Mouse (Mus musculus) forebrain, embryonic 11.5 days (tissue): ENCODE measurements around the gene Cnga3. TPM values are rescaled to one million over a fixed set of nuclear protein-coding genes. Genes with fewer than 3 reads are reported as not detected.

Experiments
- ATAC-seq: fragments of 200-750 bp; cut with Nextera tagmentation; replicated peaks from 2 replicates; pipeline ENCODE4 v1.8.0; 2017; ENCODE audit warnings: moderate TSS enrichment; ENCODE audit not compliant: low FRiP score
- DNase-seq: peaks from one replicate; pipeline ENCODE4 v3.0.0-alpha.2; 2017; ENCODE audit warnings: low spot score
- H3K27ac ChIP-seq: fragments of 300-500 bp; sonication (generic); 2 replicates; pipeline ENCODE4 v1.5.1; 2014; ENCODE audit warnings: low read depth, low read length
- H3K27me3 ChIP-seq: fragments of 300-500 bp; sonication (generic); 2 replicates; pipeline ENCODE4 v1.6.1; 2014; ENCODE audit warnings: mild to moderate bottlenecking, low read length, mixed read lengths; ENCODE audit not compliant: control insufficient read depth, insufficient read depth
- H3K36me3 ChIP-seq: fragments of 300-500 bp; sonication (generic); 2 replicates; pipeline ENCODE4 v1.6.1; 2014; ENCODE audit warnings: mild to moderate bottlenecking, low read length, moderate library complexity, mixed read lengths; ENCODE audit not compliant: control insufficient read depth, insufficient read depth
- H3K4me1 ChIP-seq: fragments of 300-500 bp; sonication (generic); replicated peaks from 2 replicates; pipeline ENCODE4 v1.6.1; 2014; ENCODE audit warnings: low read length, mixed read lengths; ENCODE audit not compliant: control insufficient read depth, insufficient read depth
- H3K4me2 ChIP-seq: fragments of 300-500 bp; sonication (generic); 2 replicates; pipeline ENCODE4 v1.6.1; 2014; ENCODE audit warnings: low read depth, mild to moderate bottlenecking, low read length, moderate library complexity, mixed read lengths; ENCODE audit not compliant: severe bottlenecking
- H3K4me3 ChIP-seq: fragments of 300-500 bp; sonication (generic); 2 replicates; pipeline ENCODE4 v1.5.1; 2014; ENCODE audit warnings: low read depth, low read length
- H3K9ac ChIP-seq: fragments of 300-500 bp; sonication (generic); 2 replicates; pipeline ENCODE4 v1.6.1; 2014; ENCODE audit warnings: low read length
- H3K9me3 ChIP-seq: fragments of 300-500 bp; sonication (generic); 2 replicates; pipeline ENCODE4 v1.6.1; 2016; ENCODE audit warnings: low read length, mixed read lengths; ENCODE audit not compliant: control insufficient read depth
- WGBS: fragments of 180-500 bp; shearing (Covaris S2); extraction: QIAGEN DNeasy Blood & Tissue Kit; methylation state at CpG from one replicate; pipeline ENCODE4 v1.1.7; 2014; 5-methylcytosine and 5-hydroxymethylcytosine counted together
- polyA plus RNA-seq: library from polyadenylated mRNA; unstranded; fragments of >200 nt; fragmentation: Nextera tagmentation; extraction: Ambion mirVana; gene quantifications from 2 replicates; pipeline ENCODE4 v1.2.1, GENCODE M21; 2014

Cnga3 gene
- polyA plus RNA-seq, 1 experiment from 2014 or later = not detected

- 89% methylated on average over 8 of the region's 8 CpGs for WGBS
- Histone ChIP-seq H3K36me3 (no peaks in the 10 kb centered on the region), H3K9me3 (no peaks in the 10 kb centered on the region), H3K4me2 (no peak overlapping the region), H3K27me3 (no peaks in the 10 kb centered on the region), H3K4me3 (no peak overlapping the region), H3K9ac (no peak overlapping the region), H3K27ac (no peak overlapping the region), H3K4me1 (no peaks in the 10 kb centered on the region)
- DNase-seq (no peak), ATAC-seq (no peak)
Measured at GRCm38 (mm10) chr1:37308021-37308742, 93.9 kb downstream of the Cnga3 start.

- no peak overlapping the region for H3K4me3 ChIP-seq
- H3K9me3 ChIP-seq = no peaks in the 10 kb centered on the region
- H3K4me1 ChIP-seq = no peaks in the 10 kb centered on the region
- H3K27me3 ChIP-seq = no peaks in the 10 kb centered on the region
- ATAC-seq = no peak
- no peak overlapping the region for H3K4me2 ChIP-seq
- H3K9ac ChIP-seq = no peak overlapping the region
- WGBS = 90% methylated on average over 3 of the region's 3 CpGs
- H3K27ac ChIP-seq = no peak overlapping the region
- no peaks in the 10 kb centered on the region for H3K36me3 ChIP-seq
- no peak for DNase-seq
Measured at GRCm38 (mm10) chr1:37308743-37309100, 94.5 kb downstream of the Cnga3 start.

GRCm38 (mm10) chr1:37309939-37310515, 95.8 kb downstream of the Cnga3 start:
- no peak overlapping the region for H3K4me3 ChIP-seq
- 97% methylated on average over 4 of the region's 4 CpGs for WGBS
- no peak overlapping the region for H3K4me2 ChIP-seq
- no peak overlapping the region for H3K9ac ChIP-seq
- no peaks in the 10 kb centered on the region for H3K4me1 ChIP-seq
- ATAC-seq (no peak), DNase-seq (no peak)
- H3K27me3 ChIP-seq = no peaks in the 10 kb centered on the region
- no peaks in the 10 kb centered on the region for H3K36me3 ChIP-seq
- no peaks in the 10 kb centered on the region for H3K9me3 ChIP-seq
- H3K27ac ChIP-seq = no peak overlapping the region

Other genes with a start within 250 kb of the Cnga3 start
- 0.28 TPM in 1 of 2 replicates, not detected in the other for gene Vwa3b, start 187.8 kb upstream of the Cnga3 start, polyA plus RNA-seq
- gene Inpp4a, start 85.4 kb downstream of the Cnga3 start, polyA plus RNA-seq = 16.9 and 17.0 TPM in 2 replicates
- gene Coa5, start 215.7 kb downstream of the Cnga3 start, polyA plus RNA-seq = 58.1 and 59.0 TPM in 2 replicates
- gene Unc50, start 215.7 kb downstream of the Cnga3 start, polyA plus RNA-seq = 115 and 131 TPM in 2 replicates